Mouse (Mus musculus): ENCODE measurements around the gene Ifi202b.
"Not testable (repeated sequence)": the region's sequence is repeated elsewhere in the genome, so short reads cannot be mapped to it uniquely, and the experiment has no call there.

- not testable (repeated sequence) for TF ChIP-seq CTCF (IDR thresholded peaks at IDR 0.05; ENCODE audit: low read depth, low read length); POLR2A (IDR thresholded peaks at IDR 0.05; ENCODE audit: borderline replicate concordance, low read depth, low read length)
These were observed 41.0 kb downstream of the Ifi202b start for GRCm38 (mm10) chr1:173941522-173941921.

Measured in bone marrow macrophage, adult 2 months (primary cell).